Mouse (Mus musculus) forebrain, embryonic 11.5 days (tissue): ENCODE data around the gene Tubg2. TPM values are rescaled to one million over a fixed set of nuclear protein-coding genes. Genes with fewer than 3 reads are reported as not detected.

Source experiments
- ATAC-seq: fragments of 200-750 bp; cut with Nextera tagmentation; replicated peaks from 2 replicates; pipeline ENCODE4 v1.8.0; 2017; ENCODE audit warnings: moderate TSS enrichment; ENCODE audit not compliant: low FRiP score
- DNase-seq: peaks from one replicate; pipeline ENCODE4 v3.0.0-alpha.2; 2017; ENCODE audit warnings: low spot score
- H3K27ac ChIP-seq: fragments of 300-500 bp; sonication (generic); 2 replicates; pipeline ENCODE4 v1.5.1; 2014; ENCODE audit warnings: low read depth, low read length
- H3K27me3 ChIP-seq: fragments of 300-500 bp; sonication (generic); 2 replicates; pipeline ENCODE4 v1.6.1; 2014; ENCODE audit warnings: mild to moderate bottlenecking, low read length, mixed read lengths; ENCODE audit not compliant: control insufficient read depth, insufficient read depth
- H3K36me3 ChIP-seq: fragments of 300-500 bp; sonication (generic); 2 replicates; pipeline ENCODE4 v1.6.1; 2014; ENCODE audit warnings: mild to moderate bottlenecking, low read length, moderate library complexity, mixed read lengths; ENCODE audit not compliant: control insufficient read depth, insufficient read depth
- H3K4me1 ChIP-seq: fragments of 300-500 bp; sonication (generic); replicated peaks from 2 replicates; pipeline ENCODE4 v1.6.1; 2014; ENCODE audit warnings: low read length, mixed read lengths; ENCODE audit not compliant: control insufficient read depth, insufficient read depth
- H3K4me2 ChIP-seq: fragments of 300-500 bp; sonication (generic); 2 replicates; pipeline ENCODE4 v1.6.1; 2014; ENCODE audit warnings: low read depth, mild to moderate bottlenecking, low read length, moderate library complexity, mixed read lengths; ENCODE audit not compliant: severe bottlenecking
- H3K4me3 ChIP-seq: fragments of 300-500 bp; sonication (generic); 2 replicates; pipeline ENCODE4 v1.5.1; 2014; ENCODE audit warnings: low read depth, low read length
- H3K9ac ChIP-seq: fragments of 300-500 bp; sonication (generic); 2 replicates; pipeline ENCODE4 v1.6.1; 2014; ENCODE audit warnings: low read length
- H3K9me3 ChIP-seq: fragments of 300-500 bp; sonication (generic); 2 replicates; pipeline ENCODE4 v1.6.1; 2016; ENCODE audit warnings: low read length, mixed read lengths; ENCODE audit not compliant: control insufficient read depth
- WGBS: fragments of 180-500 bp; shearing (Covaris S2); extraction: QIAGEN DNeasy Blood & Tissue Kit; methylation state at CpG from one replicate; pipeline ENCODE4 v1.1.7; 2014; 5-methylcytosine and 5-hydroxymethylcytosine counted together
- polyA plus RNA-seq: library from polyadenylated mRNA; unstranded; fragments of >200 nt; fragmentation: Nextera tagmentation; extraction: Ambion mirVana; gene quantifications from 2 replicates; pipeline ENCODE4 v1.2.1, GENCODE M21; 2014

Tubg2 gene
- polyA plus RNA-seq, 1 experiment from 2014 or later = 3.9 TPM

DNA sequence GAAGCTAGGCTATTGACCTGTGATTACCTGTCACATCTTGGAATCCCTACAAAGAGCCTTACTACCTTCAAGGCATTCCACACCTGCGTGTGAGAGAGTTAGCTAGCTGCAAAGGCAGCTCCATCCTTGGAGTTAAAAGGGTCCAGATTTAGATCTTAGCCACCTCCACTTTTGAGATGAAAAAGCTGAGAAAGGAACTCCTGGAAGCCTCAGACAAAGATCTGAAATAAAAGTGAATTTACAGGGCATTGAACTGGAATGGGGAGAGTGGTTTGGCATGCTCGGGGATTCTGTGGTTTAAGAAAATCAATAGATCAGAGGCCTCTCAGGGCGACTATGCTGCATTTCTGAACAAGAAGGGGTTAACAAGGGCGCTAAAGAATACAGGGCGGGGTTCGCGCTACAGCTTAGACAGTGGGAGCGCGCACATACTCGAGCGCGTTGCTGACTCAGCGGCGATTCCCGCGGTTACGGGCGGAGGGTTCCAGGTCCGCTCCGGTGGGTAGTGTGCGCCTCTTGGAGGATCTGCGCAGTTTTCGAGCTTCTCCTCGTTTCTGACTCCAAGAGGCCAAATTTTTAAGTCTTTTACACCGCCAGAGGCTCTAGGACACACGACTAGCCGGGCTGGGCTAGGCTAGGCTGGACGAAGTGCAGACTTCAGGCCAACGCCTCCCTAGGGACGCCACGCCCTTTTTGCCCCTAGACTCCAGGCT is 16.2 kb downstream of the Tubg2 start:
- Histone ChIP-seq H3K36me3 (no peaks in the 10 kb centered on the region), H3K4me1 (peaks cover 28% of the 10 kb centered on the region), H3K4me3 (peak overlapping the region; percentile 65), H3K4me2 (peak overlapping the region; percentile 82), H3K9me3 (no peaks in the 10 kb centered on the region), H3K27me3 (peaks cover 71% of the 10 kb centered on the region), H3K9ac (peak overlapping the region; percentile 56), H3K27ac (peak overlapping the region; percentile 59; the same call in 1 of the 2 replicates)
- ATAC-seq (peak; percentile 60), DNase-seq (peak; percentile 86)
- 0% methylated on average over 31 of the region's 31 CpGs for WGBS

DNA sequence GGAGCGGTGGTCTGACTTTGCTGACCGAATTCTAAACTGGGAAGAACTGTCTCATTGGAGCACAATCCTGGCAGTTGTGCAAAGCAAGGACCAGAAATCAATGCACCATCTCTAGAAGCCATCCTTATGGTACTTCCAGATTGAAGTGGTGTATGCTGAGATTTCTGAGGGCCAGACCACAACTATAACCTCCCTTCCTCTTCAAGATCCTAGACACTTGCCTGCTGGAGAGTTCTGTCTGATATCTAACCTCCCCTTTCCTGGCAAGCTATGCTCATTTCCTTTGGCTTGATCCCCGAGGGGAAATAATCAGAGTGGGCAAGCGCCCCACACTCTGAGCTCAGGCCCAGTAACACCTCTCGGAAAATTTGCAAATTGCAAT is 16.7 kb downstream of the Tubg2 start:
- ATAC-seq (no peak), DNase-seq (no peak)
- Histone ChIP-seq H3K27me3 (peaks cover 71% of the 10 kb centered on the region), H3K4me2 (peak overlapping the region; percentile 82), H3K4me1 (peaks cover 30% of the 10 kb centered on the region), H3K36me3 (no peaks in the 10 kb centered on the region), H3K9ac (peak overlapping the region; percentile 56), H3K9me3 (no peaks in the 10 kb centered on the region), H3K4me3 (peak overlapping the region; percentile 65), H3K27ac (no peak overlapping the region)
- 12% methylated on average over 5 of the region's 5 CpGs for WGBS

DNA sequence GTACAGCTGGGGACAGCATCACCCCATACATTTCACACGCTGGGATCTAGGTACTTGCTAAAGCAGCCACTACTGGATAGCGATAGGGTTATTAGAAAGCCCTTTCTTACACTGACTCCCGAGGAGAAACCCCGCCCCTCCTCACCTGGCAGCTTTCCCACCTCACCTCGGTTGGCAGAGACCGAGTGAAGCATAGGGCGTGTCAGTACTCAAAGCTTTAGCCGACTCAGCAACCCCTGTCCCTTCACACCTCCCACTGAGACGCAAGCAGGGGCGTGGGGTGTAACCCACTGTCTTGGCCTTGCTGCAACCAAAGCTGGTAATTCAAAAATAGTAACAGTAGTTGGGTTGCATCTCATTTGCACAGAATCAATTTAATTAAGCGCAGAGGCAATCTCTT is 17.4 kb downstream of the Tubg2 start:
- Histone ChIP-seq H3K9me3 (no peaks in the 10 kb centered on the region), H3K27ac (no peak overlapping the region), H3K36me3 (no peaks in the 10 kb centered on the region), H3K9ac (no peak overlapping the region), H3K27me3 (peaks cover 71% of the 10 kb centered on the region), H3K4me3 (no peak overlapping the region; the same call in 1 of the 2 replicates), H3K4me2 (peak overlapping the region; percentile 64; the same call in 1 of the 2 replicates), H3K4me1 (peaks cover 30% of the 10 kb centered on the region)
- no peak for DNase-seq
- WGBS = 7% methylated on average over 11 of the region's 11 CpGs
- ATAC-seq = no peak

DNA sequence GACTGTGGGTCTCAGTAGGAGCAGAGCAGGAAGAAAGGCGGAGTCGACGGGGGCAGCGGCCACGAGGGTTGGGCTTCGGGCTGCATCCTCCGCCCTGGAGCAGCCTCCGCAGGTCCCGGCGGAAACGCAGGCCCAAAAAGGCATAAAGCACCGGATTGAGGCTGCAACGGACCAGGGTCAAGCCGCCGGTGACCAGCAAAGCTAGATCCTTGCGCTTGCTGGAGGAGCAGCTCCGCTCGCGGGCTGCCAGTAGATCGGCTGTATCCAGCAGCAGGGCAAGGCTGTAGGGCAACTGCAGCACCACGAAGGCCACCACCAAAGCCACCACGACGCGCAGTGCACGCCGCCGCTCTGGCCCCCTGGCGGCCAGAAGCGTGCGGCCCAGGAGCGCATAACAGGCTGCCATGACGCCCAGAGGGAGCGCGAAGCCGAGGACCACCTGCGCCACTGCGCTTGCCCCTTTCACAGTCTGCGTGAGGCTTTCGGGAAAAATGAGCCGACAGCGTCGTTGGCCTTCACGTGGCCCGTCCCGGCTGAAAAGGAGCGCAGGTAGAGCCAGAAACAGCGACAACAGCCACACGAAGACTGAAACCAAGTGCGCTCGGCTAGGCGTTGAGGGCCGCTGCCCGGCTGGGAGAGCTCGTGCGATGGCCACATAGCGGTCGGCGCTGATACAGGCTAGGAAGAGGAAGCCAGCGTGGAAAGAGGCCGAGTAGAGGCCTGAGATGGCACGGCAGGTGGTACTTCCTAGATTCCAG is 18.1 kb downstream of the Tubg2 start:
- DNase-seq = peak; percentile 91
- WGBS = under 1% methylated on average over 61 of the region's 61 CpGs
- Histone ChIP-seq H3K4me1 (peaks cover 32% of the 10 kb centered on the region), H3K4me2 (peak overlapping the region; percentile 64), H3K36me3 (no peaks in the 10 kb centered on the region), H3K9ac (peak overlapping the region; percentile 49), H3K27ac (no peak overlapping the region), H3K27me3 (peaks cover 71% of the 10 kb centered on the region), H3K9me3 (no peaks in the 10 kb centered on the region), H3K4me3 (peak overlapping the region; percentile 23)
- peak; percentile 50 for ATAC-seq

DNA sequence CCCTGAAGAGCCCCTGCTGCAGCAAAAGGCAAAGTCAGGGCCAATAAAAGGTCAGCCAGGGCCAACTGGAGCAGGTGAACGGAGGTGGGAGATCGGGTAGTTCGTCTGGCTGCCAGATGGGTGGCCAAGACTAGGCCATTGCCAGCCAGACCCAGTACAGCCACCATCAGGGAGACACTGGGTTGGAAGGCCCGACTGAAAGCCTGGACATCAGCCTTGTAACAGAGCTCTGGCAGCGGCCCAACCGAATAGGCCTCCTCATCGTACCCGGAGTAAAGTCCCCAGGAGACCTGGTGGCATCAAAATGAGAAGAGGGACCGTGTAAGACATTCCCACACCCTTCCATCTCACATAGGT is 18.7 kb downstream of the Tubg2 start:
- no peaks in the 10 kb centered on the region for H3K36me3 ChIP-seq
- no peak for ATAC-seq
- H3K9me3 ChIP-seq = no peaks in the 10 kb centered on the region
- H3K27me3 ChIP-seq = peaks cover 68% of the 10 kb centered on the region
- WGBS = 33% methylated on average over 9 of the region's 9 CpGs
- peak overlapping the region; percentile 23 for H3K4me3 ChIP-seq
- H3K4me1 ChIP-seq = peaks cover 32% of the 10 kb centered on the region
- H3K4me2 ChIP-seq = peak overlapping the region; percentile 64
- no peak for DNase-seq
- H3K27ac ChIP-seq = no peak overlapping the region
- H3K9ac ChIP-seq = peak overlapping the region; percentile 49; the same call in 1 of the 2 replicates

DNA sequence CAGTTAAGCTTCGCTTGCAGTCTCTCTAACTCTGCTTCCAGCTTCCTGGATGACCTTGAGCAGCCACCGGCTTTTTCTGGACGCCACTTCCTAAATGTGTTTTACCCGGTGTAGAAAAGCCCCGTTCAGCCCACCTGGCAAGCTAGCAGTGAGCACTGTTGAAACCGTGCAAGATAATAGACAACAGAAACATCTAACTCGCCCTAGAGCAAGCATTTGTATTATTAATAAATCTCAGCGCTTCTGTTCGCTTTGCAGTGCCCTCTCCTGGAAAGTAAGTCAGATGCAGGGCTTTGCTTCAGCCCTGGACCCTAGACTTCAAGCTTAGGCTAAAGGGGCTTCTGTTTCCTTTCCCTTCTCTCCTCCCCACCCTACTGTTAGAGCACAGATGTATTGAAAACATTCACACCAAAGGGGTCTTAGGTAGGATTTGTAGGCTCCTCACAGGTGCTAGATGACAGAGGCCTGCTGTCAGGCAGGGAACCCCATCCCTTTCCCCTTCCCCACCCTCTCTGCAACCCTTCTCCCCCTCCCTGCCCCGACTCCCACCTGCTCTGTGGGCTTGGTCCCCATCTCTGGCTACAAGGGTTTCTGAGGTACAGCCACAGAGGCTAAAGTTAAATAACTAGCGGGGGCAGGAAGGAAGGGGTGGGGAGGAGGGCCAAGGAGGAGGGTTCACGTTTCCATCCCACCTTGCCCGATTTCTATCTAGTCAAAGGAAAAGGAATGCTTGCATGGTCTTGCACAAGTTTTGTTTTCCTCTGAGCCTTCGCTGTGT is 19.3 kb downstream of the Tubg2 start, which contains the start of gene Ccr10:
Gene Ccr10, minus strand, starts transcription at position 593 of the 778 bp plus-strand sequence.
- Histone ChIP-seq H3K27me3 (peaks cover 65% of the 10 kb centered on the region), H3K27ac (no peak within 1 kb of the TSS), H3K4me3 (peak within 1 kb of the TSS; percentile 23), H3K4me2 (peak within 1 kb of the TSS; percentile 64), H3K4me1 (peaks cover 28% of the 10 kb centered on the region), H3K9me3 (no peaks in the 10 kb centered on the region), H3K9ac (peak within 1 kb of the TSS; percentile 49; the same call in 1 of the 2 replicates), H3K36me3 (no peaks in the 10 kb centered on the region)
- DNase-seq = no peak
- ATAC-seq = no peak
- WGBS = 25% methylated on average over 14 of the region's 14 CpGs

DNA sequence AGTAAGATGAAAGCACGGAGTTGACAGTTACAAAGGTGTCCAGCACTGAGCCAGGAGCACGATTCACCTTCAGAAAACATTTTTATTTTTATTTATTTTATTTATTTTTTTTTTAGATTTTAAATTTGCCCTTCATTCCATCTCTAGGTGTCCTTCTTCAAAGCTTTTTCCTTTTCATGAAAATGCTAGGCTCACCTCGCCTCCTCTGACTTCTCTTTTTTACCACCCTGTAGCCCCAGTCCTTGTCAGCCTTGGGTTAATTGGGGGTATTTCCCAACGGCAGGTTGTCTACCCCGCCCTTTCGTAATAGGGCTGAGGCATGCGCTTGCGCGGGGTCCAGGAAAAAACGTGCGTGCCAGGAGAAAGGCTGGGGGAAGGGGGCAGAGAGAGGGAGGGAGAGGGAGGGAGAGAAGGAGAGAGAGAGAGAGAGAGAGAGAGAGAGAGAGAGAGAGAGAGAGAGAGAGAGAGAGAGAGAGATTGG is 20.0 kb downstream of the Tubg2 start:
- no peak for DNase-seq

DNA sequence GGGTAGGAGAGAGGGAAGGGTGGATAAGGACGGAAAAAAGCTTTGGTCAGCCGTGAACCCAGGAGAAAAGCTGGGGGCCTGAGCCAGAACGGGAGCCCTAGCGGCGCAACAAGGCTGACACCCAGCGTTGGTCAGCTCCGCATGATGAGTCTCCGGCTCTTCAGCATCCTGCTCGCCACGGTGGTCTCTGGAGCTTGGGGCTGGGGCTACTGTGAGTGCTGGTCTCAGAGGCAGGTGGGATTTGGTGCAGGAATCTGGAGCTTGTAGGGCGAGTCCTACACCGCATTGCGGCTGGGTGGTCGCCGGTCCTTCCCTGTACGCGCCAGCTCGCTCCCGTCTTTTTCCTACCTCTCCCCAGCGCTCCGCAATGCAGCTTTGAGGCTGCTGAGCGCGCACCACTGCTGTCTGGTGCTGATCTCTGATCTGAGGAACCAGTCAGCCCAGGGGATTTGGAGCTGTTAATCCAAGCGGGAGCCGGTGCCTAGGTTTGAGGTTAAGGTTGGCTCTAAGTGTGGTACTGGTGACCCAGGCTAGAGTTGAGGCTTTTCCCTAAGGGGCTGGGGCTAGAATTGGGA is 20.5 kb downstream of the Tubg2 start:
- peak; percentile 71 for DNase-seq
- peaks cover 26% of the 10 kb centered on the region for H3K4me1 ChIP-seq

More for the DNA sequence above, 20.0 kb downstream of the Tubg2 start:
- no peak overlapping the region for H3K27ac ChIP-seq
- WGBS = 12% methylated on average over 11 of the region's 11 CpGs
- peaks cover 64% of the 10 kb centered on the region for H3K27me3 ChIP-seq
- peak overlapping the region; percentile 21 for H3K4me3 ChIP-seq
- H3K4me1 ChIP-seq = peaks cover 26% of the 10 kb centered on the region
- ATAC-seq = no peak
- no peaks in the 10 kb centered on the region for H3K36me3 ChIP-seq
- no peaks in the 10 kb centered on the region for H3K9me3 ChIP-seq
- no peak overlapping the region for H3K9ac ChIP-seq
- peak overlapping the region; percentile 45 for H3K4me2 ChIP-seq

More for the DNA sequence above, 20.5 kb downstream of the Tubg2 start:
- no peak overlapping the region for H3K27ac ChIP-seq
- no peaks in the 10 kb centered on the region for H3K9me3 ChIP-seq
- H3K27me3 ChIP-seq = peaks cover 64% of the 10 kb centered on the region
- H3K9ac ChIP-seq = no peak overlapping the region; the same call in 1 of the 2 replicates
- peak overlapping the region; percentile 45 for H3K4me2 ChIP-seq
- under 1% methylated on average over 25 of the region's 25 CpGs for WGBS
- H3K4me3 ChIP-seq = peak overlapping the region; percentile 21
- ATAC-seq = no peak
- no peaks in the 10 kb centered on the region for H3K36me3 ChIP-seq
